Mouse (Mus musculus) lung, adult 2 months (tissue): Measurements from ENCODE around the gene Aatf.

Source experiments
- CTCF ChIP-seq: fragments of 200-500 bp; IDR thresholded peaks from 2 replicates; pipeline ENCODE4 v1.5.1; 2011; ENCODE audit warnings: mild to moderate bottlenecking, low read length, control low read depth; ENCODE audit not compliant: insufficient read depth
- POLR2A ChIP-seq: fragments of 200-500 bp; IDR thresholded peaks from 2 replicates; pipeline ENCODE4 v1.6.1; 2011; ENCODE audit warnings: low read depth, mild to moderate bottlenecking, control low read depth, low read length, borderline replicate concordance; ENCODE audit errors: extremely low read depth

- TF ChIP-seq CTCF: no peak
- no peak for TF ChIP-seq POLR2A
Measured at GRCm38 (mm10) chr11:84425736-84426632, 87.3 kb downstream of the Aatf start.
